Mouse (Mus musculus) midbrain, embryonic 14.5 days (tissue): ENCODE measurements around the gene Cebpz. TPM values are rescaled to one million over a fixed set of nuclear protein-coding genes. Genes with fewer than 3 reads are reported as not detected.

Experiments used
- polyA plus RNA-seq: library from polyadenylated mRNA; unstranded; fragments of >200 nt; fragmentation: Nextera tagmentation; extraction: Ambion mirVana; gene quantifications from 2 replicates; pipeline ENCODE4 v1.2.1, GENCODE M21; 2014

The Cebpz gene
- polyA plus RNA-seq, 1 experiment from 2014 or later, result 48.8 TPM

Other genes starting within 250 kb of the Cebpz start
- gene Strn, start 199.9 kb downstream of the Cebpz start, polyA plus RNA-seq, result 6.2 and 8.2 TPM in 2 replicates
- 19.8 and 21.1 TPM in 2 replicates for gene Heatr5b, start 101.7 kb downstream of the Cebpz start, polyA plus RNA-seq
- gene Gpatch11, start 101.5 kb downstream of the Cebpz start, polyA plus RNA-seq, result 44.3 and 52.5 TPM in 2 replicates
- 2.6 and 5.0 TPM in 2 replicates for gene Eif2ak2, start 54.5 kb downstream of the Cebpz start, polyA plus RNA-seq
- not detected in 2 replicates for gene Sult6b1, start 30.1 kb downstream of the Cebpz start, polyA plus RNA-seq
- gene Cebpzos, start 20.6 kb downstream of the Cebpz start, polyA plus RNA-seq, result 116 TPM in 2 replicates
- gene Ndufaf7, start 70 bp upstream of the Cebpz start, polyA plus RNA-seq, result 54.3 and 58.9 TPM in 2 replicates
- gene Prkd3, start 83.8 kb upstream of the Cebpz start, polyA plus RNA-seq, result 9.1 and 19.7 TPM in 2 replicates
- 21.1 and 26.1 TPM in 2 replicates for gene Qpct, start 114.8 kb upstream of the Cebpz start, polyA plus RNA-seq